Mouse (Mus musculus): ENCODE results near the gene Hist2h2ac. TPM values are rescaled to one million over a fixed set of nuclear protein-coding genes. Genes with fewer than 3 reads are reported as not detected.

Hist2h2ac gene
- polyA plus RNA-seq, 1 experiment from 2014 or later: 13.7 TPM

DNA sequence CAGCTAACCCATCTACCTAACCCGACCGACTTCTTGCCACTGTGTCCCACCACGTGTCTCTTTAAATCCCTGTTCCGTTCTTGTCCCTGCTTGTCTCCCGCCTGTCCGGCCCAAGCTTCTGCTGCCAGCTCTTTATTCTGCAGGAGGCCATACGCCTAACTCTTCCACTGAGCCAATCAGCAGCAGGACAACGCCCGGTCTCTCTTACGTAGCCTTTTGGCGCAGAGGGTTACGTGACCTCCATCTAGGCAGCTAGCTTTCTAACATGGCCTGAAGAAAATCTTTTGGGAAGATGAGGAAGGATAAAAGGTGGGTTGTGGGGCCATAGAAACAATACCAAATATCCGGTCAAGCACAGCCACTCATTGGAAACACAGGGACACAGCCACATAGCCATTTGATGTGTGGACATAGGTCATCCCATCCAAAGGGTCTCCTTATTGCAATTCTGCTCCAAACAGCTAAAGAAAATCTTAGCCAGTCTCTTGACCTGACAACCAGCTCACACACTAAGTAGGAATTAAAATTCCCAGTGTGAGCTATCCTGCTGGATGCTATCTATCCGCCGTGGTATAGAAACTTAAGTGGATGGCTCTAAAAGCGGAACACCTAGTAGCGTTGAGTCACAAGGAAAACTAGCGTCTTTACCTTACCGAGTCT is 41.7 kb upstream of the Hist2h2ac start:
- Histone ChIP-seq H3K9ac (peak overlapping the region; percentile 68), H3K36me3 (no peaks in the 10 kb centered on the region)
- ATAC-seq (ENCODE audit: borderline replicate concordance, extremely low read depth, low FRiP score, low TSS enrichment): peak; percentile 84

DNA sequence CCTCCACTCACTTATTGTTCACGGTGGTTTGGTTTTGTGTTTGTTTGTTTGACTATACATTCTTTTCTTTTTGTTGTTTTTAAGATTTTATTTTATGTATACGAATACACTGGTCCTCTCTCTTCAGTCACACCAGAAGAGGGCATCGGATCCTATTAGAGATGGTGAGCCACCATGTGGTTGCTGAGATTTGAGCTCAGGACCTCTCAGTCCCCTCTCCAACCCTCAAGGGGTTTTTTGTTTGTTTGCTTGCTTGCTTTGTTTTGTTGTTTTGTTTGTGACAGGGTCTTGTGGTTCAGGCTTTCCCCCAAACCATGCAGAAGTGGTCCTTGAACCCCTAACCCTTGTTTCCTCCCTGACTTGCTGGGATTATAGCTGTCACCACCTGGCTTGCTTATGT is 40.9 kb upstream of the Hist2h2ac start:
- WGBS: 49% methylated on average over 3 of the region's 3 CpGs
- H3K4me1 ChIP-seq: peaks cover 20% of the 10 kb centered on the region
- no peaks in the 10 kb centered on the region for H3K9me3 ChIP-seq
- H3K4me3 ChIP-seq: peak overlapping the region; percentile 53
- 0 out of 2 replicates have a peak overlapping the region, but pooled peaks have one; percentile 68 for H3K9ac ChIP-seq
- peak overlapping the region; percentile 98 for H3K27ac ChIP-seq
- peaks cover 11% of the 10 kb centered on the region for H3K27me3 ChIP-seq
- no peaks in the 10 kb centered on the region for H3K36me3 ChIP-seq
- peak overlapping the region; percentile 75 for H3K4me2 ChIP-seq
- no peak for ATAC-seq (ENCODE audit: borderline replicate concordance, extremely low read depth, low FRiP score, low TSS enrichment)

More for the DNA sequence above, 41.7 kb upstream of the Hist2h2ac start:
- Histone ChIP-seq H3K27me3 (peaks cover 11% of the 10 kb centered on the region), H3K4me2 (peak overlapping the region; percentile 75), H3K27ac (peak overlapping the region; percentile 98), H3K9me3 (no peaks in the 10 kb centered on the region), H3K4me3 (peak overlapping the region; percentile 53), H3K4me1 (peaks cover 23% of the 10 kb centered on the region)
- under 1% methylated on average over 19 of the region's 19 CpGs for WGBS

DNA sequence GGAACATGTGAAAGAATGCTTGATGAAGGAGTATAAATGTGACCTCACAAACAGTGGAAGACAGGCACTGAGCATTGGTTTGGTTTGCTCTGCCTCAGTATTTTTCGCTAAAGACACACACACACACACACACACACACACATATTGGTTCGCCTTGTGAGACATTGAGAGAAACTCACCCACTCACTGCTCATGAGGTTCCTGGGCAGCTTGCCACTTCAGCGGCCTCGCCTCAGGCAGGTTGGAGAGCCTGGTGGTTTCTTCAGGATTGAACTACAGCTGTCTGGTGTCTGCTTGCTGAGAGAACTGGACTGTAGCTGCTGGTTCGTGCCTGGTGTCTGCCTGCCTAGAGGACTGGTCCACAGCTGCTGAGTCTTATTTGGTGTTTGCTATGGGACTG is 39.5 kb upstream of the Hist2h2ac start:
- Histone ChIP-seq H3K27me3 (peaks cover 16% of the 10 kb centered on the region), H3K4me2 (no peak overlapping the region), H3K36me3 (no peaks in the 10 kb centered on the region), H3K4me3 (no peak overlapping the region), H3K9ac (no peak overlapping the region), H3K4me1 (peaks cover 24% of the 10 kb centered on the region), H3K27ac (no peak overlapping the region), H3K9me3 (no peaks in the 10 kb centered on the region)
- ATAC-seq (ENCODE audit: borderline replicate concordance, extremely low read depth, low FRiP score, low TSS enrichment): no peak
- WGBS: 89% methylated on average over 5 of the region's 5 CpGs

DNA sequence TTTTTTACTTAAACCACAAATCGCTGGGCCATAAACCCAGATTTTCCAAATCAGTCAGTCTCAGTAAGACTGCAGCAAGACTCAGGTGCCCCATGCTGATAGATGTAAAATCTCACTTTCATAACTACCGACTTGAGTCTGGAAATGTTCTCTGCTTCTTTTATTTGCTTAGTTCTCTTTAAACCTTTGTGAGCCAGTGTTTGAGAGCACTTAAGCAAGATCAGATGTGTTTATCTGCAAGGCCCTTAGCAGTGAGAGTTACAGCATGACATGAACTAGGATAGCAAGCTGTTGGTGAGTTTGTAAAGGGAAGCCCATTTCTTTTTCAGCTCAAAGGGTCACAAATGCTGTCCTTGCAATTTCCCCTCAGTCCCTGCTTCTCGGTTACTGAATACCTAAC is 36.5 kb upstream of the Hist2h2ac start:
- Histone ChIP-seq H3K27me3 (peaks cover 40% of the 10 kb centered on the region), H3K36me3 (no peaks in the 10 kb centered on the region), H3K9me3 (no peaks in the 10 kb centered on the region), H3K4me2 (no peak overlapping the region), H3K4me1 (peaks cover 11% of the 10 kb centered on the region), H3K9ac (no peak overlapping the region), H3K4me3 (no peak overlapping the region), H3K27ac (no peak overlapping the region)
- no peak for ATAC-seq (ENCODE audit: borderline replicate concordance, extremely low read depth, low FRiP score, low TSS enrichment)
- 52% methylated on average over 3 of the region's 3 CpGs for WGBS

DNA sequence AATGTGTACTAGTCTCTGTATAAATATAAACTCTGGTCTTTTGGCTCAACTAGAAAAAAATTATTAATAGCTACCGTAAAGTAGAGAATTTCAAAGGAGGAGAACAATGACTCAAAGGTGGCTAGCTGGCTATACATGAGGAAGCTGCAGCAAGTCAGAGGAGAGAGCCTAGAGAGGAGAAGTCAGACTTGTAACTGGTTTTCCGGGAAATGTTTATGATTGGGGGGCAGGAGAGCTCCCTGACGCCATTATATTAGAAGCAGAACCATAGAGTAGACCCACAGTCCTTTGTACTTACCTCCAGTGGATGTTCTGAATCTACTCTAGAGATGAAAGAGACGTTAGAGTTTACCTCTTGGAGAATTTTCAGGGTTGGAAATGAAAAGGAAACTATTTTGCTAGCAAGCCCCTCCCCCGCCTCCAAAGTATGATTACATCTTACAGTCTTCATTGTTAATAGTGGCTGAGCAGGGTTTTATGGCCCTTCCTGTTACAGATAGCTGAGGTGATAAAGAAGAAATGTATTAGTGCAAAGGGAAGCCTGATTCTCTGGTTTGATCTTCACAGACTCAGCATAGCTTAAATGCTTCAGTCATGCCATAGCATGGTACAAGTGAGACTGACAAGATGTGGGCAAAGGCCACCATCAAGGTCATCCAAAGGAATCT is 35.4 kb upstream of the Hist2h2ac start:
- H3K4me1 ChIP-seq: 0 out of 2 replicates have a peak, but pooled peaks cover 4% of the 10 kb centered on the region
- ATAC-seq (ENCODE audit: borderline replicate concordance, extremely low read depth, low FRiP score, low TSS enrichment): no peak
- H3K9me3 ChIP-seq: no peaks in the 10 kb centered on the region
- no peak overlapping the region for H3K27ac ChIP-seq
- 54% methylated on average over 5 of the region's 5 CpGs for WGBS
- H3K27me3 ChIP-seq: peaks cover 41% of the 10 kb centered on the region
- H3K9ac ChIP-seq: no peak overlapping the region
- H3K4me2 ChIP-seq: no peak overlapping the region
- H3K4me3 ChIP-seq: no peak overlapping the region
- H3K36me3 ChIP-seq: no peaks in the 10 kb centered on the region

DNA sequence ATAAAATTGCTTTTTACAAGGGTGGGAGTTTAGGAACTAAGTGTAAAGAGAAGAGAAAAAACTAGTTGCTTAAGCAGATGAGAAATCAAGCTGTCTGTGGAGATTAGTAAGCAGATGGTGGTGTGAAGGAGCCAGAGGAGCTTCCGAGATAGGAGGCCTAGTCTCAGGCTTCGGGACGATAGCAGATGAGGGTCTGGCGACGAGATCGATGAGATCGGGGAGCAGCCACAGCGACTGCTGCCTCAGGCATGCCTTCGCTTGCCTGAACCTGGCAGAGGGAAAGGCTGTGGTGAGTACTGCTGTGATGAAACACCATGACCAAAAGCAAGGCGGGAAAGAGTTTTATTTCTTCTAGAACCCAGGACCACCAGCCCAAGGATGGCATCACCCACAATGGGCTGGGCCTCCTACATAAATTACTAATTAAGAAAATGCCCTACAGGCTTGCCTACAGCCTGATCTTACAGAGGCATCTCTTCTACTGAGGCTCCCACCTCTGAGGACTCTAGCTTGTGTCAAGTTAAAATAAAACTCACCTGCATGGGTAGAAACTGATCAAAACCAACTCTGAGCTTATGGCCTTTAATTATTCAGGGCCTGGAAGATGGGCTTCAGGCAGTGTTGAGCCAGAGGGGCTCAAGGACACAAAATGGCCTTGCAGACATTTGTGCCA is 34.1 kb upstream of the Hist2h2ac start:
- no peak overlapping the region for H3K9ac ChIP-seq
- no peak overlapping the region for H3K4me2 ChIP-seq
- no peaks in the 10 kb centered on the region for H3K9me3 ChIP-seq
- peaks cover 41% of the 10 kb centered on the region for H3K27me3 ChIP-seq
- H3K4me3 ChIP-seq: no peak overlapping the region
- ATAC-seq (ENCODE audit: borderline replicate concordance, extremely low read depth, low FRiP score, low TSS enrichment): no peak
- WGBS: 38% methylated on average over 10 of the region's 10 CpGs
- no peak overlapping the region for H3K27ac ChIP-seq
- 0 out of 2 replicates have a peak, but pooled peaks cover 4% of the 10 kb centered on the region for H3K4me1 ChIP-seq
- H3K36me3 ChIP-seq: no peaks in the 10 kb centered on the region

DNA sequence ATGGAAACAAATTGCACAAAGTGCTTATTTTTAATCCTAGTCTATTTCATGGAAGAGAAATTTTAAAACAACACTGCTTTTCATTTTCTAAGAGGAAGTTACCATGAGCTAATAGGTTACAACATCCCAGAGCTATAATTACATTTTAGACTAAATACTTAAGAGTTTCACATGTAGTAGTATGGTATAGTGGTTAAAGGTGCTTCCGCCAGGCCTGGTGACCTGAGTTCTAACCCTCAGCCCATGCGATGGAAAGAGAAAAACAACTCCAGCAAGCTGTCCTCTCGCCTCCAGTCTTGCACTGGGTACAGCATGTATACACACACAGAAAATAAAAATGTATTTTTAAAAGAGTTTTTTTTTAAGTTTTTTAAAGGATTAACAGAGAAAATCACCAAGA is 31.1 kb upstream of the Hist2h2ac start:
- Histone ChIP-seq H3K27me3 (peaks cover 34% of the 10 kb centered on the region), H3K4me3 (no peak overlapping the region), H3K9me3 (no peaks in the 10 kb centered on the region), H3K4me1 (peaks cover 21% of the 10 kb centered on the region), H3K4me2 (no peak overlapping the region), H3K9ac (no peak overlapping the region), H3K27ac (no peak overlapping the region), H3K36me3 (no peaks in the 10 kb centered on the region)
- WGBS: 83% methylated on average over 3 of the region's 3 CpGs
- no peak for ATAC-seq (ENCODE audit: borderline replicate concordance, extremely low read depth, low FRiP score, low TSS enrichment)

DNA sequence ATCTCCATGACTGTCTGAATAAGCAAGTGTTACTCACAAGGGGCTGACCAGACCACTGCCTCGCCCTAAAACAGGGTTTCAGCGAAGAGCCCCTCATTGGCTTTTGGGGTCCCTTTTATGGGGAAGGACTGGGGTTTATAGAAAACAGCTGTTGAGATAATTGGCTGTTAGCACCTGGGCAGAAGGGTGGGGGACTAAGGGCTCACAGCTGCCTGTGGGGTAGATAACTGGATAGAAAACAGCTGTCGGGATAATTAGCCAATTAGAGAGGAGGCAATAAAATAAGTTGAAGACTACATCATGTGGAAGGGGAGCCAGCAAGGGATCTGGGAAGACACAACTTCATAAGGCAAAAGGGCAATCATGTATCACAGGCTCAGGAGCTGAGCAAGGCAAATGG is 30.2 kb upstream of the Hist2h2ac start:
- 74% methylated on average over 3 of the region's 3 CpGs for WGBS

DNA sequence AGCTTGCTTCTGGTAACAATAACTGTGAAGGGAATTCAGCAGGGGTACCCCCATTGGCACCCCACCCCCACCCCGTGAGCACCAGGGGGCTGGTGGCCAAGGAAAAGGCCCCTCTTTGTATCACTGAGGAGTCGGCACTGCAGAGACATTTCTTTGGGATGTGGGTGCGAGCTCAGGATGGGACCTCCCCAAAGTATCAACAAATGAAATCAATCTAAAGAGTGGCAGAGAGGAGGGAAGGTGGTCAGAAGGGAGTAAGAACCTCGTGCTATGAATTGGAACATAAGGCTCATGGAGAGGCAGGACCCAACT is 28.3 kb upstream of the Hist2h2ac start:
- Histone ChIP-seq H3K9me3 (no peaks in the 10 kb centered on the region), H3K4me1 (peaks cover 25% of the 10 kb centered on the region), H3K9ac (no peak overlapping the region), H3K36me3 (no peaks in the 10 kb centered on the region), H3K27ac (no peak overlapping the region), H3K4me2 (peak overlapping the region; percentile 59), H3K4me3 (peak overlapping the region; percentile 46), H3K27me3 (peaks cover 19% of the 10 kb centered on the region; the same call in 1 of the 2 replicates)
- WGBS: 38% methylated on average over 4 of the region's 4 CpGs
- no peak for ATAC-seq (ENCODE audit: borderline replicate concordance, extremely low read depth, low FRiP score, low TSS enrichment)

More for the DNA sequence above, 30.2 kb upstream of the Hist2h2ac start:
- Histone ChIP-seq H3K4me1 (peaks cover 19% of the 10 kb centered on the region), H3K9me3 (no peaks in the 10 kb centered on the region), H3K27me3 (peaks cover 34% of the 10 kb centered on the region), H3K9ac (no peak overlapping the region), H3K27ac (no peak overlapping the region), H3K4me2 (no peak overlapping the region), H3K4me3 (no peak overlapping the region), H3K36me3 (no peaks in the 10 kb centered on the region)
- ATAC-seq (ENCODE audit: borderline replicate concordance, extremely low read depth, low FRiP score, low TSS enrichment): no peak

DNA sequence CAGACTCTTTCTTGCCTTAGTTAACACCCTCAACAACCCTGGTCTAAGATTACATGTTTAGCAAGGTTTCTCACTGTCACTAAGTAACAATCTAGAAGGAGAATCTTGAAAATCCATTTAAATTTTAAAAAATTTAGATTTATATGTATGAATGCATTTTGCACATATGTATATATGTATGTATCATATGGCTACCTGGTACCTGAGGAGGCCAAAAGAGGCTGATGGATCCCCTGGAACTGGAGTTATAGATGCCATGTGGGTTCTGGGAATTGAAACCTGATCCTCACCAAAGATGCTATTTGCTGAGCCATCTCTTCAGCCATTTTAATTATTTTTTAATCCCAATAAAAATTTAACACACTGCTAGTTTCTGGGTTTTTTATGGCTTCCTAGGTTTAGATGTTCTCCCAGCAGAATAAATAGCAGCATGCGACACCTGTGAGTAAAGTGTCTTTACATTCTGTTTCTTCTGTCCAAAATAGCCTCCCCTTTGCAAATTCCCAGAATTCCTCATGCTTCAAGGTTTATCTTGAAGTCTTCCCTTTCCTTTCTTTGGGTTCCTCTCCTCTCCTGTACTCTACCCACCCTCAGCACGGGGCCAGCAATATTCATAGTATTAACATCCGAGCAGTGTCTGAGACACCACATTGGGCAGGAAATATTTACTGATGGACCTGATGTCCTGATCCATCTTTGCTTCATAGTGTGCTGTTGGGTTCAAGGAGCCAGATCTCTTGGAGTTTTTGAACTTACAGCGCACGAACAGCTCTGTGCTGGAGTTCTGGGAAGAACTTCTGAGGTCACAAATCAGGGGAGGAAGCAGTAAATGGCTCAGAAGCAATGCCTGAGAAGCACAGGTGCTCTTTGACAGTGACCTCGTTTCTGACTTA is 27.7 kb upstream of the Hist2h2ac start:
- peaks cover 13% of the 10 kb centered on the region; the same call in 1 of the 2 replicates for H3K27me3 ChIP-seq
- H3K9me3 ChIP-seq: no peaks in the 10 kb centered on the region
- no peak overlapping the region for H3K27ac ChIP-seq
- ATAC-seq (ENCODE audit: borderline replicate concordance, extremely low read depth, low FRiP score, low TSS enrichment): no peak
- H3K4me1 ChIP-seq: peaks cover 31% of the 10 kb centered on the region
- peak overlapping the region; percentile 59 for H3K4me2 ChIP-seq
- 35% methylated on average over 6 of the region's 6 CpGs for WGBS
- H3K4me3 ChIP-seq: peak overlapping the region; percentile 46
- no peaks in the 10 kb centered on the region for H3K36me3 ChIP-seq
- H3K9ac ChIP-seq: peak overlapping the region; percentile 37

DNA sequence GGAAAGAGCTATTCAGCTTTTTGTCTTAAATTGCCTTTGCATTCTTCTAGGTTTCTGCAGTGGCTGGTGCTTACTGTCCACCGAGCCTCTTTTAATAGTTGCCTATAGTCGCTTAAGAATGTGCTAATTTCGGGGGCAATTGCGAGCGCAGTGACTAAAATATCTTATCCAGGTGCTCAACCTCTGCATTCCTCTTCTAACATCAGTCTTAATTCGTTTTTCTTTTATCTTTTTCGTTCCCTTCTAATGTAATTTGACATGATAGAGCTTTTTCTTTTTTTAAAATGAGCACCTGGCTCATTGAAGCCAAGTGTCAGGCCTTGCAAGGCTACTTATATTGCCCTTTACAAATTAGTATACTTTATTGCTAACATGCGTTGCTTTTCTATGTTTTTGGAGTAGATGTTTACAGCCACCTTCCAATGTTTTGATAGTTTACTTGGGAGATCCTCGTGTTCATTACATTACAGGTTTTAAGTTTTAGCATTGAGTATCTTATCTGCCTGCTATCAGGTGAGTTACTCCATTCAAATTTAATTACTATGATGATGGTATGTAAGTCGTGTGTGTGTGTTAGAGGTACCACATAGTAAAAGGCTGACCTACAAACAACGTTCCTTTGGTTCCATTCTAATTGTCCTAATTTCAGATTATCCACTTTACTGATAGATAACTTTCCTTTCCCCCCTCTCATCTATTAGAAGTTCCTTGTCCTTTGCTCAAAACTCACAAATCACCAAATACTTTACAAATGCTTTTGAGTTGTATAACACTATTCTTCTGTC is 26.9 kb upstream of the Hist2h2ac start:
- Histone ChIP-seq H3K27ac (peak overlapping the region; percentile 49), H3K4me3 (peak overlapping the region; percentile 46), H3K27me3 (peaks cover 5% of the 10 kb centered on the region; the same call in 1 of the 2 replicates), H3K9me3 (no peaks in the 10 kb centered on the region), H3K4me2 (peak overlapping the region; percentile 59), H3K36me3 (no peaks in the 10 kb centered on the region), H3K4me1 (peaks cover 34% of the 10 kb centered on the region), H3K9ac (peak overlapping the region; percentile 37)
- ATAC-seq (ENCODE audit: borderline replicate concordance, extremely low read depth, low FRiP score, low TSS enrichment): no peak
- 2% methylated on average over 11 of the region's 11 CpGs for WGBS

All from lung, embryonic 15.5 days (tissue).